Mouse (Mus musculus) adrenal gland, adult 2 months (tissue): ENCODE results near the gene Edc3. TPM values are rescaled to one million over a fixed set of nuclear protein-coding genes. Genes with fewer than 3 reads are reported as not detected.

Source experiments
- DNase-seq: peaks from one replicate; pipeline ENCODE4 v3.0.0; 2021
- polyA plus RNA-seq: library from polyadenylated mRNA; depleted of rRNA; stranded (reverse); fragments of >200 nt; gene quantifications from 2 replicates; pipeline ENCODE4 v1.2.3, GENCODE M21; 2012
- total RNA-seq, 2 experiments: library from RNA; stranded (reverse); gene quantifications; 2 replicates each; pipeline ENCODE4 v1.2.3; 2021

Edc3 gene
- total and polyA plus RNA-seq, 3 experiments: 5.5 to 7.8 (median 7.6) TPM

GRCm38 (mm10) chr9:57761563-57762551 lies 53.5 kb downstream of the Edc3 start:
- DNase-seq: no peak

GRCm38 (mm10) chr9:57762563-57762991 lies 54.2 kb downstream of the Edc3 start:
- DNase-seq: peak; percentile 51

GRCm38 (mm10) chr9:57764147-57764973 lies 56.0 kb downstream of the Edc3 start:
- peak; percentile 87 for DNase-seq

GRCm38 (mm10) chr9:57764974-57765363 lies 56.6 kb downstream of the Edc3 start:
- DNase-seq: peak; percentile 98

- DNase-seq: no peak
Measured at GRCm38 (mm10) chr9:57765364-57766351, 57.3 kb downstream of the Edc3 start, which contains the start of gene Clk3. Gene Clk3, minus strand, starts transcription at chr9:57765860.

- no peak for DNase-seq
Measured at GRCm38 (mm10) chr9:57766431-57766830, 58.1 kb downstream of the Edc3 start.

- no peak for DNase-seq
Measured at GRCm38 (mm10) chr9:57767231-57767630, 58.9 kb downstream of the Edc3 start.

GRCm38 (mm10) chr9:57769539-57770069 lies 61.3 kb downstream of the Edc3 start:
- DNase-seq: no peak

GRCm38 (mm10) chr9:57770214-57770613 lies 61.9 kb downstream of the Edc3 start:
- no peak for DNase-seq

GRCm38 (mm10) chr9:57770836-57771235 lies 62.5 kb downstream of the Edc3 start:
- DNase-seq: no peak

GRCm38 (mm10) chr9:57773754-57774153 lies 65.4 kb downstream of the Edc3 start:
- no peak for DNase-seq

GRCm38 (mm10) chr9:57774168-57774567 lies 65.8 kb downstream of the Edc3 start:
- DNase-seq: no peak

GRCm38 (mm10) chr9:57775026-57775425 lies 66.7 kb downstream of the Edc3 start:
- DNase-seq: no peak

GRCm38 (mm10) chr9:57775736-57776135 lies 67.4 kb downstream of the Edc3 start:
- DNase-seq: no peak

- DNase-seq: peak; percentile 14
Measured at GRCm38 (mm10) chr9:57782656-57783055, 74.3 kb downstream of the Edc3 start.

GRCm38 (mm10) chr9:57789733-57790132 lies 81.4 kb downstream of the Edc3 start:
- no peak for DNase-seq

- DNase-seq: no peak
Measured at GRCm38 (mm10) chr9:57797456-57797855, 89.1 kb downstream of the Edc3 start.

GRCm38 (mm10) chr9:57798725-57799253 lies 90.4 kb downstream of the Edc3 start:
- peak; percentile 26 for DNase-seq

GRCm38 (mm10) chr9:57800325-57800975 lies 92.1 kb downstream of the Edc3 start:
- DNase-seq: no peak
